Mouse (Mus musculus) left cerebral cortex, adult 18-20 months (tissue): ENCODE data around the gene Gtsf1. TPM values are rescaled to one million over a fixed set of nuclear protein-coding genes. Genes with fewer than 3 reads are reported as not detected.

Experiments
- DNase-seq, 2 experiments: peaks; one replicate each; pipeline ENCODE4 v3.0.0; 2021 to 2022; ENCODE audit warnings: low spot score in 2 of 2, mixed read lengths in 1 of 2
- total RNA-seq, 2 experiments: library from RNA; stranded (reverse); gene quantifications; 2 replicates each; pipeline ENCODE4 v1.2.3; 2021

Gene Gtsf1
- total RNA-seq, 2 experiments from 2014 or later: 0.45 TPM; not detected in 1

- DNase-seq: no peak
Measured at GRCm38 (mm10) chr15:103378665-103379356, 51.5 kb downstream of the Gtsf1 start.

DNA sequence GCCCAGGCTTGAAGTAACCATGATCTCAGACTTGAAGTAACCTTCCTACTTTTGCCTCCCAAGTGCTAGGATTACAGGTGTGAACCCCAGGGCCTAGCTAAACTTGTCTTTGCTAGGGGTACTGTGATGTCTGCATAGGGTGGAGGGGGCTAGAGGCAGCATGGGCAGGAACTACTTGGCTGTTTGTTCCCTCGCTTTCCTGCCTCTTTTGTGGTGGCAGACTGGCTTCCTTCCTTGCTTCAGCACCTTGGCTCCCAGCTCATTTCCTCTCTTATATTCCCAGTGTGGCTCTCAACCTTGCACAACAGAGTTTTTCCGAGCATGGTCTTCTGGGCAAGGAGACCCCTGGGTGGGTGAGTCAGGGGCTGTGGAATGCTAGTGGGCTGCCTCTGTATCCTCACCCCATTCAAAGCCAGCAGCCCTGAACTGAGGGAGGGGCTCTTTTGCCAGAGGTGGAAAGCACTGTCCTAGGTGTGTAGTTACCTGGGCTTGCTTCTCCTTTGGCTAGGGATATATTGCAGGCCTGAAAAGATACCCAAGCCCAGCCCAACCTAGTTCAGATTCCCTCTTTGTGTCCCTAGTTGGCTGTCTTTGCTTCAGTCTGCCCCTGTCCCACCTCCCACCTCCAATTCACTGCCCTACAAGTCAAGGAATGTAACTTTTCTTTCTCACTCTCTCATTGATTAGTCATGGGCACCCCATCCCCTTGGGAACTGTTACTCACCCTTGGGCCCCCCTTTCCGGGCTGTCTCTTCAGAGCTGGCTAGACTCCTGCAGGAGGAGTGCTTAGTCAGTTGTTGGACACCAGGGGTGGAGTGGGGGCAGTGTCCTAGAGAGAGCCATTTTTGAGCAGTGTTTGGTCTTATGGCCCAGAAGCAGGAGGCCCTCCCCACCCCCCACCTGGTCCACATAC lies 52.3 kb downstream of the Gtsf1 start:
- DNase-seq: no peak

- DNase-seq: no peak
Measured at GRCm38 (mm10) chr15:103376837-103377269, 53.4 kb downstream of the Gtsf1 start.

- no peak for DNase-seq
Measured at GRCm38 (mm10) chr15:103375112-103375800, 55.0 kb downstream of the Gtsf1 start.

- DNase-seq: no peak
Measured at GRCm38 (mm10) chr15:103372461-103372860, 57.8 kb downstream of the Gtsf1 start.

DNA sequence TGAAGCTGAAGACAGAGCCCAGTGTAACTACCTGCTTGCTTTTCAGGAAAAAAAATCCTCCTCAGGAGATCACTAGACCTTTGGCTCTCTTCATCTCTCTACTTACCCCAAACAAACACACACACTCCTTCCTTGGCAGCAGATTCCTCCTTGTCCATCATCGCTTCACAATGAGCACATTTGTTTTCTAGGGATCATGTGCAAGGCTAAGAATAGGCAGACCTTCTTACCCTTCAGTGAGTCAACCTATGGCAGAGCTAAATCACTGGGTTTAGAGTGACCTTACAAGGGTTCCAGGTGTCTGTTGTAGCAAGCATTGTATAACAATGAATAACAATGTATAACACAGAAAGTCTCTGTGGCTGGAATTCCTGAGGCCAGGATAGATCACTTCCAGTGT lies 58.5 kb downstream of the Gtsf1 start:
- DNase-seq: no peak

- DNase-seq: no peak
Measured at GRCm38 (mm10) chr15:103371208-103371607, 59.1 kb downstream of the Gtsf1 start.

- no peak for DNase-seq
Measured at GRCm38 (mm10) chr15:103370462-103370861, 59.8 kb downstream of the Gtsf1 start.

GRCm38 (mm10) chr15:103369123-103369522 lies 61.1 kb downstream of the Gtsf1 start:
- DNase-seq: peak in 1 of 2 experiments; percentile 30

GRCm38 (mm10) chr15:103368179-103368940 lies 61.9 kb downstream of the Gtsf1 start:
- no peak for DNase-seq

GRCm38 (mm10) chr15:103366376-103367149 lies 63.7 kb downstream of the Gtsf1 start, which contains the start of gene Itga5:
Gene Itga5 (minus strand): TSS chr15:103366763.
- no peak for DNase-seq

- DNase-seq: no peak
Measured at GRCm38 (mm10) chr15:103365471-103366375, 64.5 kb downstream of the Gtsf1 start.

DNA sequence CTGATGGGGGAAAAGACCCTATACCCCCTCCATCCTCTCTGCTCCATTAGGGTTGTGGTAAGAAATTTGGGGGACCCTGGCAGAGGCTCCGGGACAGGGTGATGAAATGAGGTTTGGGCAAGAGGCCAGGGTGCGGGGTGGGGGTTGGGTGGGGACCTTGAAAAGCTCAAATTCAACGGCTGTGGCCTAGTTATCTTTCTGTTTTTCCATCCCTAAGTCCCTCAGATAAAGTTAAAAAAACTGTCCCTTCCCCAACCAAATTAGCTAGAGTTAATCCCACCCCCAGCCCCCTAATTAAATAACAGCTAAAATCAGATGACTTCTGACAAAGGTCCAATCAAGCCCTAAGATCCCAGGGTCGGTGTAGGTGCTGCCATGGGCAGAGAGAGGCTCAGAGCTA lies 65.5 kb downstream of the Gtsf1 start:
- no peak for DNase-seq

GRCm38 (mm10) chr15:103363809-103364208 lies 66.5 kb downstream of the Gtsf1 start:
- no peak for DNase-seq

DNA sequence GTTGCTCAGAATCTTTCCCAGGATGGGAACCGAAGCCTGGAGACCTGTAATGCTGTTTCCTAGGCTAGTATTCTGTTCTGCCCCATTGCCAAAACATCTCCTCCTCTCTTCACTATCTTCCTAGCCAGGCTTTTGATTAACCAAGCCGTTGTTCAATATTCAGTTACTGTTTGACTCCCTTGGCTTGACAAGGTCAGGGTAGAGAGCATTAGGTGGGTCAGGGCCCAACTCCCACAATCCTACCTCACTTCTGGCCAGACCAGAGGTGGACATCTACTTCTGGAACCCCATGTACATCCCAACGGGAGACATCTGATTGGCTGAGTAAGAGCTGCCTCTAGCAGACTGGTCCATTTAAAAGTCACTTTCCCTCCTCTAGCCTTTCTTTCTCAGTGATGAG lies 67.3 kb downstream of the Gtsf1 start:
- no peak for DNase-seq

DNA sequence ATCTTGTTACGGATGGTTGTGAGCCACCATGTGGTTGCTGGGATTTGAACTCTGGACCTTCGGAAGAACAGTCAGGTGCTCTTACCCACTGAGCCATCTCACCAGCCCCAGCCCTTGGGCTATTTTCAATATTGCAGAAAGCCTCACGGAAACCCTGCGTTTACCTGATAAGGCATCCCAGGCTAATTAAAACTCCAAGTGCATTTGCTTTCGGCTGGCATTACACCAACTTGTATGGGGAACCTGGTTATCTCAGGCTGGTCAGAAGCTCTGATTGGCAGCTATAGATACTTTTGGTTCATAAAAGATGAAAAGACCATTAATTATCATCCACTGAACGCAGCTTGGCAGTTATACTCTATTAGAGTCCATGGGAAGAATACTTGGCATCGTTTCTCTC lies 67.9 kb downstream of the Gtsf1 start:
- no peak for DNase-seq

DNA sequence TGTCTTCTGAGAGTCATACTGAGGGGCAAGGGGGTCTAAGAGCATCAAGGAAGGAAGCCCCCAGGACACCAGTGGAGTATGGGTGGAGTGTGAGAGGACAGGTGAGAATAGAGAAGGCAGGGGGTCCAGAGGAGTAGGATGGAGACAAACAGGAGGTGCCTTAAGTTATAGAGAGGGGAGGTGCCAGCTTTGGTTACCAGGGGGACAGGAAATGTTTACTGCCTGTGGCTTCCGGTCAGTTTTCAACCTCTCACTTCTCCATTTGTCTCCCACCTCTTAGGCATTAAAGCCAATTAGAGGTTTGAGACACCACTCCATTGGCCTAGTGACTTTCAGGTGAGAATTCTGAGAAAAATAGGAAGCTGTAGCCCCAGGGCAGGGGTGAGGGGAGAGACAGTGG lies 69.0 kb downstream of the Gtsf1 start:
- no peak for DNase-seq

DNA sequence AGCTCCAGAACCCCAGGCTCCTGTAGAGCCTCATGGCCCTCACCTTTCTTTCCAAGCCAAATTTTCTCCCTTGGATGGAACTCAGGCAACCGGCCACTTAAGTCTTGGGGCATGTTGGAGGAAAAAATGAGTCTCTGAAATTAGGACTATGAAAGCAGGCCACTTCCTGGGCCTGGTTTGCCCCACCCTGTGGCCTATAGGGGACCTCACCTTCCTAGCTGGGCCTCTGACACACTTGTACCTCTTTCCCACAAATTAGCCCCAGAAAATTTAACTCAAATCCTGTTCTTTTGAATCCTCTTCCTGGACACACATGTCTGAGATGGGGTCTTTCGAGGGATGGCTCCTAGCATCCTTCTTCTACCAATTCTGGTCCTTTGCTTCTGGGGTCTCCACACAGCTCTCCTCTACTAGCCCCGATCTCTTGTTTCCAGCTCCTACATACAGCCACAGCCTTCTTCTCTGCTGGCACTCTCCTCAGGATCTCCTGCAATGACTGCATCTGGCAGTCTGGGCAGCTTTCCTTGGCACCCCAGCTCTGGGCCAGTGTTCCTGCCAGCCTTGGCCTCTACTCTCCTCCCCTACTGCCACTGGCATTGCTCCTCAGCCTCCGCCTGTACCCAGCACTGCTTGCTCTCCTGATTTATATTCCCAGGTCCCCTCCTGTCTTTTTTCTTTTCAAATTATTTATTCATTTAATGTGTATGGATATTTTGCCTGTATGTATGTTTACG lies 70.2 kb downstream of the Gtsf1 start:
- no peak for DNase-seq
